Mouse (Mus musculus): ENCODE results near the gene Actl6b.
A peak's percentile ranks its signal among the peaks of the same experiment; 100 is the strongest.

Gene Actl6b

GRCm38 (mm10) chr5:137529221-137529995, 23.9 kb upstream of the Actl6b start:
- no peak for DNase-seq (ENCODE audit: low spot score)

- no peak for DNase-seq (ENCODE audit: low spot score)
Measured at GRCm38 (mm10) chr5:137530075-137530474, 23.2 kb upstream of the Actl6b start.

GRCm38 (mm10) chr5:137530588-137531413, 22.5 kb upstream of the Actl6b start:
- peak; percentile 72 for DNase-seq (ENCODE audit: low spot score)

GRCm38 (mm10) chr5:137531414-137532130, 21.7 kb upstream of the Actl6b start:
- DNase-seq (ENCODE audit: low spot score), result peak; percentile 41

GRCm38 (mm10) chr5:137532131-137532807, 21.0 kb upstream of the Actl6b start:
- DNase-seq (ENCODE audit: low spot score), result no peak

- DNase-seq (ENCODE audit: low spot score), result no peak
Measured at GRCm38 (mm10) chr5:137532808-137533116, 20.6 kb upstream of the Actl6b start.

GRCm38 (mm10) chr5:137533117-137533827, 20.0 kb upstream of the Actl6b start, which contains the start of the genes Epo and Gnb2:
TSS of gene Epo (minus strand) at chr5:137533242.
TSS of gene Gnb2 (minus strand) at chr5:137533510.
- DNase-seq (ENCODE audit: low spot score), result peak; percentile 94

GRCm38 (mm10) chr5:137534762-137535161, 18.6 kb upstream of the Actl6b start:
- no peak for DNase-seq (ENCODE audit: low spot score)

- no peak for DNase-seq (ENCODE audit: low spot score)
Measured at GRCm38 (mm10) chr5:137535318-137535717, 18.0 kb upstream of the Actl6b start.

GRCm38 (mm10) chr5:137537461-137537860, 15.9 kb upstream of the Actl6b start:
- no peak for DNase-seq (ENCODE audit: low spot score)

GRCm38 (mm10) chr5:137539291-137539801, 14.0 kb upstream of the Actl6b start:
- no peak for DNase-seq (ENCODE audit: low spot score)

GRCm38 (mm10) chr5:137540991-137541390, 12.3 kb upstream of the Actl6b start:
- DNase-seq (ENCODE audit: low spot score), result no peak

- DNase-seq (ENCODE audit: low spot score), result no peak
Measured at GRCm38 (mm10) chr5:137541768-137542540, 11.4 kb upstream of the Actl6b start.

- no peak for DNase-seq (ENCODE audit: low spot score)
Measured at GRCm38 (mm10) chr5:137544926-137545325, 8.4 kb upstream of the Actl6b start.

GRCm38 (mm10) chr5:137545596-137545995, 7.7 kb upstream of the Actl6b start:
- DNase-seq (ENCODE audit: low spot score), result no peak

GRCm38 (mm10) chr5:137549840-137550239, 3.5 kb upstream of the Actl6b start:
- no peak for DNase-seq (ENCODE audit: low spot score)

GRCm38 (mm10) chr5:137551119-137551518, 2.2 kb upstream of the Actl6b start:
- peak; percentile 27 for DNase-seq (ENCODE audit: low spot score)

GRCm38 (mm10) chr5:137553000-137553399, 317 bp upstream of the Actl6b start:
- no peak for DNase-seq (ENCODE audit: low spot score)

GRCm38 (mm10) chr5:137553898-137554297, 581 bp downstream of the Actl6b start:
- DNase-seq (ENCODE audit: low spot score), result no peak

- no peak for DNase-seq (ENCODE audit: low spot score)
Measured at GRCm38 (mm10) chr5:137561556-137561955, 8.2 kb downstream of the Actl6b start.
